Mouse (Mus musculus) liver, embryonic 15.5 days (tissue): ENCODE measurements around the gene Plet1. TPM values are rescaled to one million over a fixed set of nuclear protein-coding genes. Genes with fewer than 3 reads are reported as not detected.
A peak's percentile ranks its signal among the peaks of the same experiment; 100 is the strongest.

ENCODE experiments used
- ATAC-seq: fragments of 200-750 bp; cut with Nextera tagmentation; 2 replicates; pipeline ENCODE4 v1.8.0; 2017; ENCODE audit warnings: moderate number of reproducible peaks, mild to moderate bottlenecking, moderate library complexity; ENCODE audit not compliant: insufficient read depth
- H3K27ac ChIP-seq: fragments of 300-500 bp; sonication (generic); replicated peaks from 2 replicates; pipeline ENCODE4 v1.5.1; 2015; ENCODE audit warnings: mild to moderate bottlenecking, inconsistent platforms
- H3K27me3 ChIP-seq: fragments of 300-500 bp; sonication (generic); 2 replicates; pipeline ENCODE4 v1.6.1; 2015; ENCODE audit warnings: mild to moderate bottlenecking, inconsistent platforms
- H3K36me3 ChIP-seq: fragments of 300-500 bp; sonication (generic); replicated peaks from 2 replicates; pipeline ENCODE4 v1.6.1; 2015; ENCODE audit warnings: moderate library complexity, mild to moderate bottlenecking, inconsistent platforms
- H3K4me1 ChIP-seq: fragments of 300-500 bp; sonication (generic); replicated peaks from 2 replicates; pipeline ENCODE4 v1.6.1; 2015; ENCODE audit warnings: inconsistent platforms
- H3K4me2 ChIP-seq: fragments of 300-500 bp; sonication (generic); 2 replicates; pipeline ENCODE4 v1.6.1; 2015; ENCODE audit warnings: moderate library complexity, mild to moderate bottlenecking, inconsistent platforms
- H3K4me3 ChIP-seq: fragments of 300-500 bp; sonication (generic); replicated peaks from 2 replicates; pipeline ENCODE4 v1.5.1; 2015; ENCODE audit warnings: mild to moderate bottlenecking, inconsistent platforms
- H3K9ac ChIP-seq: fragments of 300-500 bp; sonication (generic); 2 replicates; pipeline ENCODE4 v1.6.1; 2015; ENCODE audit warnings: moderate library complexity, mild to moderate bottlenecking, inconsistent platforms
- H3K9me3 ChIP-seq: fragments of 300-500 bp; sonication (generic); replicated peaks from 2 replicates; pipeline ENCODE4 v1.6.1; 2016; ENCODE audit warnings: inconsistent platforms
- WGBS: fragments of 180-500 bp; shearing (Covaris S2); methylation state at CpG from one replicate; pipeline ENCODE4 v1.1.7; 2015; ENCODE audit warnings: mixed read lengths; ENCODE audit not compliant: insufficient replicate concordance; 5-methylcytosine and 5-hydroxymethylcytosine counted together
- polyA plus RNA-seq: library from polyadenylated mRNA; unstranded; fragments of >200 nt; fragmentation: Nextera tagmentation; extraction: Ambion mirVana; gene quantifications from 2 replicates; pipeline ENCODE4 v1.2.1, GENCODE M21; 2015

Plet1 gene
- polyA plus RNA-seq, 1 experiment from 2014 or later, result 0.17 TPM

- ATAC-seq, result no peak
- no peak overlapping the region for H3K9ac ChIP-seq
- H3K4me3 ChIP-seq, result no peak overlapping the region
- peaks cover 26% of the 10 kb centered on the region for H3K4me1 ChIP-seq
- 6% methylated on average over 6 of the region's 6 CpGs for WGBS
- H3K27me3 ChIP-seq, result no peaks in the 10 kb centered on the region
- H3K27ac ChIP-seq, result no peak overlapping the region
- H3K9me3 ChIP-seq, result no peaks in the 10 kb centered on the region
- no peaks in the 10 kb centered on the region for H3K36me3 ChIP-seq
- peak overlapping the region; percentile 29; the same call in 1 of the 2 replicates for H3K4me2 ChIP-seq
Observed at GRCm38 (mm10) chr9:50496151-50496505, 1.8 kb downstream of the Plet1 start.

- Histone ChIP-seq H3K9me3 (no peaks in the 10 kb centered on the region), H3K4me1 (peaks cover 26% of the 10 kb centered on the region), H3K4me3 (no peak overlapping the region), H3K4me2 (peak overlapping the region; percentile 29; the same call in 1 of the 2 replicates), H3K27ac (no peak overlapping the region), H3K27me3 (no peaks in the 10 kb centered on the region), H3K9ac (no peak overlapping the region), H3K36me3 (no peaks in the 10 kb centered on the region)
- 10% methylated on average over 6 of the region's 6 CpGs for WGBS
- ATAC-seq, result no peak
Observed at GRCm38 (mm10) chr9:50496546-50496945, 2.2 kb downstream of the Plet1 start.

GRCm38 (mm10) chr9:50497076-50497475 lies 2.8 kb downstream of the Plet1 start:
- Histone ChIP-seq H3K4me2 (no peak overlapping the region), H3K36me3 (no peaks in the 10 kb centered on the region), H3K4me3 (no peak overlapping the region), H3K9ac (no peak overlapping the region), H3K9me3 (no peaks in the 10 kb centered on the region), H3K27me3 (no peaks in the 10 kb centered on the region), H3K27ac (no peak overlapping the region), H3K4me1 (peaks cover 29% of the 10 kb centered on the region)
- 33% methylated on average over 6 of the region's 6 CpGs for WGBS
- no peak for ATAC-seq

GRCm38 (mm10) chr9:50497536-50497935 lies 3.2 kb downstream of the Plet1 start:
- H3K4me2 ChIP-seq, result no peak overlapping the region
- no peak overlapping the region for H3K4me3 ChIP-seq
- no peak for ATAC-seq
- no peak overlapping the region for H3K27ac ChIP-seq
- H3K27me3 ChIP-seq, result no peaks in the 10 kb centered on the region
- H3K4me1 ChIP-seq, result peaks cover 29% of the 10 kb centered on the region
- 57% methylated on average over 2 of the region's 2 CpGs for WGBS
- no peak overlapping the region for H3K9ac ChIP-seq
- H3K36me3 ChIP-seq, result no peaks in the 10 kb centered on the region
- no peaks in the 10 kb centered on the region for H3K9me3 ChIP-seq

GRCm38 (mm10) chr9:50498815-50499214 lies 4.5 kb downstream of the Plet1 start:
- H3K36me3 ChIP-seq, result no peaks in the 10 kb centered on the region
- no peak overlapping the region for H3K4me2 ChIP-seq
- H3K9me3 ChIP-seq, result no peaks in the 10 kb centered on the region
- H3K4me1 ChIP-seq, result peaks cover 29% of the 10 kb centered on the region
- no peak for ATAC-seq
- H3K27me3 ChIP-seq, result no peaks in the 10 kb centered on the region
- 46% methylated on average over 16 of the region's 16 CpGs for WGBS
- H3K9ac ChIP-seq, result no peak overlapping the region
- H3K27ac ChIP-seq, result no peak overlapping the region
- H3K4me3 ChIP-seq, result no peak overlapping the region

GRCm38 (mm10) chr9:50499781-50500180 lies 5.5 kb downstream of the Plet1 start:
- no peaks in the 10 kb centered on the region for H3K27me3 ChIP-seq
- peaks cover 34% of the 10 kb centered on the region for H3K4me1 ChIP-seq
- no peak for ATAC-seq
- H3K9ac ChIP-seq, result no peak overlapping the region
- H3K9me3 ChIP-seq, result no peaks in the 10 kb centered on the region
- H3K36me3 ChIP-seq, result no peaks in the 10 kb centered on the region
- WGBS, result 61% methylated on average over 3 of the region's 3 CpGs
- H3K27ac ChIP-seq, result no peak overlapping the region
- no peak overlapping the region for H3K4me2 ChIP-seq
- H3K4me3 ChIP-seq, result no peak overlapping the region

GRCm38 (mm10) chr9:50500467-50500973 lies 6.2 kb downstream of the Plet1 start:
- 50% methylated on average over 15 of the region's 15 CpGs for WGBS
- Histone ChIP-seq H3K27me3 (no peaks in the 10 kb centered on the region), H3K27ac (no peak overlapping the region), H3K9me3 (no peaks in the 10 kb centered on the region), H3K36me3 (no peaks in the 10 kb centered on the region), H3K4me1 (peaks cover 31% of the 10 kb centered on the region), H3K9ac (0 out of 2 replicates have a peak overlapping the region, but pooled peaks have one; percentile 2), H3K4me3 (peak overlapping the region; percentile 43), H3K4me2 (peak overlapping the region; percentile 62)
- no peak for ATAC-seq

- H3K4me3 ChIP-seq, result peak overlapping the region; percentile 43
- no peaks in the 10 kb centered on the region for H3K9me3 ChIP-seq
- 0 out of 2 replicates have a peak overlapping the region, but pooled peaks have one; percentile 21 for H3K27ac ChIP-seq
- peak; percentile 72 for ATAC-seq
- no peaks in the 10 kb centered on the region for H3K27me3 ChIP-seq
- H3K9ac ChIP-seq, result 0 out of 2 replicates have a peak overlapping the region, but pooled peaks have one; percentile 2
- H3K4me2 ChIP-seq, result peak overlapping the region; percentile 62
- 17% methylated on average over 14 of the region's 14 CpGs for WGBS
- H3K4me1 ChIP-seq, result peaks cover 26% of the 10 kb centered on the region
- no peaks in the 10 kb centered on the region for H3K36me3 ChIP-seq
Observed at GRCm38 (mm10) chr9:50500974-50501501, 6.7 kb downstream of the Plet1 start.

- Histone ChIP-seq H3K9me3 (no peaks in the 10 kb centered on the region), H3K4me3 (no peak overlapping the region), H3K27me3 (no peaks in the 10 kb centered on the region), H3K36me3 (no peaks in the 10 kb centered on the region), H3K4me1 (peaks cover 13% of the 10 kb centered on the region; the same call in 1 of the 2 replicates), H3K27ac (no peak overlapping the region; the same call in 1 of the 2 replicates), H3K9ac (no peak overlapping the region), H3K4me2 (no peak overlapping the region)
- ATAC-seq, result no peak
- 59% methylated on average over 3 of the region's 3 CpGs for WGBS
Observed at GRCm38 (mm10) chr9:50502949-50503348, 8.6 kb downstream of the Plet1 start.

GRCm38 (mm10) chr9:50505405-50505804 lies 11.1 kb downstream of the Plet1 start:
- Histone ChIP-seq H3K9me3 (no peaks in the 10 kb centered on the region), H3K9ac (no peak overlapping the region), H3K27ac (no peak overlapping the region), H3K27me3 (no peaks in the 10 kb centered on the region), H3K4me2 (no peak overlapping the region), H3K4me3 (no peak overlapping the region), H3K4me1 (peaks cover 11% of the 10 kb centered on the region; the same call in 1 of the 2 replicates), H3K36me3 (no peaks in the 10 kb centered on the region)
- ATAC-seq, result no peak
- 52% methylated on average over 6 of the region's 6 CpGs for WGBS

- H3K4me1 ChIP-seq, result peaks cover 5% of the 10 kb centered on the region; the same call in 1 of the 2 replicates
- H3K4me3 ChIP-seq, result no peak overlapping the region
- no peaks in the 10 kb centered on the region for H3K27me3 ChIP-seq
- no peaks in the 10 kb centered on the region for H3K36me3 ChIP-seq
- H3K4me2 ChIP-seq, result no peak overlapping the region
- H3K9me3 ChIP-seq, result no peaks in the 10 kb centered on the region
- WGBS, result 35% methylated on average over 7 of the region's 7 CpGs
- no peak overlapping the region for H3K27ac ChIP-seq
- no peak overlapping the region for H3K9ac ChIP-seq
- no peak for ATAC-seq
Observed at GRCm38 (mm10) chr9:50507570-50507969, 13.2 kb downstream of the Plet1 start.

- Histone ChIP-seq H3K4me1 (no peaks in the 10 kb centered on the region), H3K4me3 (no peak overlapping the region), H3K27ac (no peak overlapping the region), H3K27me3 (no peaks in the 10 kb centered on the region), H3K9ac (no peak overlapping the region), H3K4me2 (no peak overlapping the region), H3K36me3 (no peaks in the 10 kb centered on the region), H3K9me3 (no peaks in the 10 kb centered on the region)
- WGBS, result 42% methylated on average over 5 of the region's 5 CpGs
- no peak for ATAC-seq
Observed at GRCm38 (mm10) chr9:50515462-50515861, 21.1 kb downstream of the Plet1 start.
